Mouse (Mus musculus) forebrain, embryonic 13.5 days (tissue): ENCODE results near the gene Fam107a. TPM values are rescaled to one million over a fixed set of nuclear protein-coding genes. Genes with fewer than 3 reads are reported as not detected.

Experiments
- ATAC-seq: fragments of 200-750 bp; cut with Nextera tagmentation; 2 replicates; pipeline ENCODE4 v1.8.0; 2017
- H3K27ac ChIP-seq: fragments of 300-500 bp; sonication (generic); 2 replicates; pipeline ENCODE4 v1.5.1; 2015; ENCODE audit warnings: inconsistent platforms, mild to moderate bottlenecking, moderate library complexity
- H3K27me3 ChIP-seq: fragments of 300-500 bp; sonication (generic); 2 replicates; pipeline ENCODE4 v1.6.1; 2015; ENCODE audit warnings: mild to moderate bottlenecking, inconsistent platforms
- H3K36me3 ChIP-seq: fragments of 300-500 bp; sonication (generic); 2 replicates; pipeline ENCODE4 v1.6.1; 2015; ENCODE audit warnings: mild to moderate bottlenecking, inconsistent platforms; ENCODE audit not compliant: poor library complexity, severe bottlenecking
- H3K4me1 ChIP-seq: fragments of 300-500 bp; sonication (generic); 2 replicates; pipeline ENCODE4 v1.6.1; 2015; ENCODE audit warnings: inconsistent platforms
- H3K4me2 ChIP-seq: fragments of 300-500 bp; sonication (generic); 2 replicates; pipeline ENCODE4 v1.6.1; 2015; ENCODE audit warnings: inconsistent platforms, mild to moderate bottlenecking, moderate library complexity
- H3K4me3 ChIP-seq: fragments of 300-500 bp; sonication (generic); 2 replicates; pipeline ENCODE4 v1.5.1; 2015; ENCODE audit warnings: mild to moderate bottlenecking, inconsistent platforms
- H3K9ac ChIP-seq: fragments of 300-500 bp; sonication (generic); 2 replicates; pipeline ENCODE4 v1.6.1; 2015; ENCODE audit warnings: mild to moderate bottlenecking, inconsistent platforms
- H3K9me3 ChIP-seq: fragments of 300-500 bp; sonication (generic); replicated peaks from 2 replicates; pipeline ENCODE4 v1.6.1; 2016; ENCODE audit warnings: inconsistent platforms
- WGBS: fragments of 180-500 bp; shearing (Covaris S2); methylation state at CpG from one replicate; pipeline ENCODE4 v1.1.7; 2015; 5-methylcytosine and 5-hydroxymethylcytosine counted together
- polyA plus RNA-seq: library from polyadenylated mRNA; unstranded; fragments of >200 nt; fragmentation: Nextera tagmentation; extraction: Ambion mirVana; gene quantifications from 2 replicates; pipeline ENCODE4 v1.2.1, GENCODE M21; 2015

Gene Fam107a
- polyA plus RNA-seq, 1 experiment from 2014 or later, result 0.30 TPM

DNA sequence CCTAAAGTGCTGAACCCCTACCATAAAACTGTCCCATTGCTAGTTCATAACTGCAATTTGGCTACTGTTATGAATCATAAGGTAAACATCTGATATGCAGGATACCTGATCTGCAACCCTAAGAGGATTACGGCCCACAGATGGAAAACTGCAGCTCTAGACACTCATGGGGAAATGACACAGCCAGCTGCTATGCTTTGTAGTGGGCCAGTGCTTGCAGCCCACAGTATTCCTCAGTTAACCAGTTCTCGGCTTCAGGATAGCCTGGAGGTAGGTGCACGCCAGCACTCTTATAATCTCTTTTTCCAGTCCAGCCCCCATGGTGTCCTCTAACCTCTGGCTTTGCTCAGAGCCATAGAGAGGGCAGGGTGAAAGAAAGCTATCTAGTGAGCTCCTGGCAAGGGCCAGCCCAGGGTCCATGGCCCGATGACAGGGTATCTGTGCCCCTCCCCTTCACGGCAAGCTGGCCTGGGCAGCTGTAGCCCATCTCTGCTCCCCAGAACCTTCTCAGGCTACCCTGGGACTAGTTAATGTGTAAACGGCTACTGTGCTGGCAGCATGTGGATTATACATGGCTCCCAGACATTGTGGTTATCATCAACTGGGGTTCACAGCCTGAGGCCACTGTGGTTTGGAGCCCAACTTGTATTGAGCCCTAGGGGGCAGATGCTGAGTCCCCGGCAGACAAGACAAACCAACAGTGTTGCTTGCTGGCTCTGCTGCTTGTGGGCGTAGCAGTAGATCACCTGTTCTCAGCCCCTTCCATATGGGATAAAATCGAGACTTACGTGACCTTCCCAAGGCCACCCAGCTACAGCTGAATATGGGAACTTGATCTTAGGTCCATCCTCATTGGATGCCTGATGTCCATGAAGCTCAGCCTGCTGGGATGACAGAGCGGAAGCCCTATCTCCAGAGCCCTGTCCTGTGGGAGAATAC, 14.8 kb upstream of the Fam107a start:
- Histone ChIP-seq H3K4me1 (peaks cover 37% of the 10 kb centered on the region), H3K4me3 (no peak overlapping the region), H3K4me2 (no peak overlapping the region), H3K9me3 (no peaks in the 10 kb centered on the region), H3K27me3 (no peaks in the 10 kb centered on the region), H3K36me3 (no peaks in the 10 kb centered on the region), H3K27ac (no peak overlapping the region), H3K9ac (no peak overlapping the region)
- ATAC-seq, result no peak
- 87% methylated on average over 11 of the region's 11 CpGs for WGBS

DNA sequence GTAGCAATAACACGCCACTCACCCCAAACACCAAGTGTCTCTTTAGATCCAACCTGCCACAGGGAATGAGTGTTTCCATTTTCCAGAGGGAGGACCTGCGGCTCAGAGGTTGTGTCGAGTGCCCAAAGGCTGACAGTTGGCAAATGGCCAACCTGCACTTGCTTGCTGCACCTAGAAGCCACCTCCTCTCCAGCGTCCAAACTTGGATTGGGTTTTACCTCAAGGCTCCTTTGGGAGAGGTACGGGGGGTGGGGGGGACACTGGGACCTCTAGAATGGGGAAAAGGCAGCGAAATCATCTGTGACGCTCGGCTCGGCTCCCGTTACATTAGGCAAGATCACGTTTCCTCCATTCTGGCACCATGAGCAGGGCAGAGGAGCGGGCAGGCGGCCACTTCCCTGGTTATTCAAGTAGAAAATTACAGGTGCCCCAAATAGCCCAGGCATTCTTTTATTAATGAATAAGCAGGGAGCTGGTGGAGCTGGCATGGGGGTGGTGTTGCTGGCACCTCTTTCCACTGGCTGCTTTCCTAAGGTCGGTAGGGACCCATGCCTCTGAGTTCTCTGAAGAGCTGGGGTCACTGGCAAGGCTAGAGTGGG, 13.6 kb upstream of the Fam107a start:
- Histone ChIP-seq H3K27me3 (no peaks in the 10 kb centered on the region), H3K27ac (no peak overlapping the region), H3K4me1 (peaks cover 41% of the 10 kb centered on the region), H3K36me3 (no peaks in the 10 kb centered on the region), H3K4me3 (no peak overlapping the region), H3K9me3 (no peaks in the 10 kb centered on the region), H3K4me2 (peak overlapping the region; percentile 24), H3K9ac (no peak overlapping the region)
- 68% methylated on average over 14 of the region's 14 CpGs for WGBS
- peak; percentile 39 for ATAC-seq

DNA sequence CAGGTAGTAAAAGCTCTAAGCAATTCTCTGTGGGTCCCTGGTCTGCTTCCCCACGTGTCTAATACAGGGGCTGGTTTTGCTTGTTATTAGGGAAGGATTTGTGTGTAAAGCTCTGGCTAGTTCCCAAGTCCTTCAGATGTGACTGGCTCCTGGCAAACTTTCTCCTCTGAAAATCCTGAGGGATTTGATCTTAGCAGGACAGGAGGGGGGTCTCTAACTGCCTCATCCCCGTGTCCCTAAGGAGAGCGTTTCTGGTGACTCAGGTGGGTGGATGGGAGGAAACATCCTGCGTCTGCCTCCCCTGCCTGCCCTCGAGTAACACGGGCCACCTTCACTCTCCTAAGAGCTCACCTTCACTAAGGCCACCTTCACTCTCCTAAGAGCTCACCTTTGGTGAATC, 12.6 kb upstream of the Fam107a start:
- no peaks in the 10 kb centered on the region for H3K9me3 ChIP-seq
- H3K27me3 ChIP-seq, result no peaks in the 10 kb centered on the region
- H3K27ac ChIP-seq, result 0 out of 2 replicates have a peak overlapping the region, but pooled peaks have one; percentile 60
- H3K4me3 ChIP-seq, result no peak overlapping the region
- H3K4me1 ChIP-seq, result peaks cover 41% of the 10 kb centered on the region
- 56% methylated on average over 6 of the region's 6 CpGs for WGBS
- ATAC-seq, result no peak
- no peak overlapping the region for H3K9ac ChIP-seq
- no peaks in the 10 kb centered on the region for H3K36me3 ChIP-seq
- H3K4me2 ChIP-seq, result no peak overlapping the region

DNA sequence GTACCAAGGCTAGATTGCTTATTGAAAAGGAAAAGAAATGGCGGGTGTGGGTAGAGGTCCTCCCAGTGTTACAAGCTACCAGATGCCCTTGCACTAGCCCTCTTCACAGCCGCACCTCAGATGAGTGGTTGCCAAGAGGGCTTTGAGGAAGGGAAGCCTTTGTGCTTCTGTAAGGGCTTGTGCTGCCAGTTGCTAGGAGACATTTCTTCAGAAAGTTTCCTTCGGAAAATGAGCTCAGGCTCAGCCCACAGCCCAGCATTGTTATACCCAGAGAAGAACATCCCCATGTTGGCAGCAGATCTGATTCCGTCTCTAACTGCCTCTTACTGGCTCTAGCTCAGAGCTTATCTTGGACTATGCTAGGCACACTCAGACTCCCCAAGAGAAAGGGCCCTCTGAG, 11.7 kb upstream of the Fam107a start:
- H3K4me1 ChIP-seq, result peaks cover 41% of the 10 kb centered on the region
- H3K36me3 ChIP-seq, result no peaks in the 10 kb centered on the region
- no peaks in the 10 kb centered on the region for H3K9me3 ChIP-seq
- H3K27ac ChIP-seq, result peak overlapping the region; percentile 60
- no peak overlapping the region for H3K4me2 ChIP-seq
- H3K4me3 ChIP-seq, result no peak overlapping the region
- whole genome bisulfite sequencing, result 8% methylated on average over 4 of the region's 4 CpGs
- H3K27me3 ChIP-seq, result no peaks in the 10 kb centered on the region
- peak; percentile 75 for ATAC-seq
- no peak overlapping the region for H3K9ac ChIP-seq

DNA sequence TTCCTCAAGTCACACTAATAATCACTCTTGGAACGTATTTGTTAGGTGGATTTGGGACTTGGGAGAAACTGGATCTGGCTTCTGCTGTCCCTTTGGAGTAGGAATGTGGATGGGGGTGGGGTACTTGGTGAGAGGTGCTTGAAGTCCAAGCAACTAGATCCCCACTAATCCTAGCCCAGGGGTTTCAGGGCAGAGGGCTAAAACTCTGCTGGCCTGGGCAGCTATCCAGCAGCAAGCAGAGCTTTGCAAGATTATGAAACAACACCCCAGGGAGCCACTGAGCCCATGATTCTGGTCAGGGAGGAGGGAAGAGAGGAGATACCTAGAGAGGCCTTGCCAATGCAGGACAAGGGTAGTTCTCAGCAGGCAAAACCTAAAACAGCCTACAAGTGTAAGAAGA, 9.5 kb upstream of the Fam107a start:
- ATAC-seq, result no peak
- H3K27me3 ChIP-seq, result no peaks in the 10 kb centered on the region
- H3K27ac ChIP-seq, result no peak overlapping the region
- H3K36me3 ChIP-seq, result no peaks in the 10 kb centered on the region
- no peak overlapping the region for H3K4me3 ChIP-seq
- H3K4me1 ChIP-seq, result peaks cover 39% of the 10 kb centered on the region
- no peaks in the 10 kb centered on the region for H3K9me3 ChIP-seq
- no peak overlapping the region for H3K9ac ChIP-seq
- no peak overlapping the region for H3K4me2 ChIP-seq
- WGBS, result 46% methylated on average over 1 of the region's 1 CpGs

DNA sequence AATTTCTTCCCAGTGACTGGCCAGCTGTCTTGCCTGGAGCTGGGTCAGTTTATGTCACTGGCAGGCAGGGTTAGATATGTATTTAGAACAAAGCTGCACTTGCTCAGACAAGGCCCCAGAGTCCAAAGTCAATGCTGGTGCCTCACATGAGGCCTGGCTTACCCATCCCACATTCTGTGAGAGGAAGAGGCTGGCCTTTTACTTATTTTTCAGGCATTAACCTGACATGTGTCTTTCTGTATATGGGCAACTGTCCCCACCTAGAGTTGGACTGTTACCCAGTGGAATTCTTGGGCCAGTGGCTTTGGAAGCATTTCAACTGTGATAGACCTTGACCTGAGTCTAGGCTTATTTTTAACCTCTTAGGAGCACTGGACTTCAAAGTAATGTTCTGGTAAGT, 9.1 kb upstream of the Fam107a start:
- no peak overlapping the region for H3K4me2 ChIP-seq
- no peak for ATAC-seq
- no peak overlapping the region for H3K4me3 ChIP-seq
- H3K27me3 ChIP-seq, result no peaks in the 10 kb centered on the region
- H3K36me3 ChIP-seq, result no peaks in the 10 kb centered on the region
- H3K9ac ChIP-seq, result no peak overlapping the region
- H3K27ac ChIP-seq, result no peak overlapping the region
- no peaks in the 10 kb centered on the region for H3K9me3 ChIP-seq
- peaks cover 36% of the 10 kb centered on the region for H3K4me1 ChIP-seq

DNA sequence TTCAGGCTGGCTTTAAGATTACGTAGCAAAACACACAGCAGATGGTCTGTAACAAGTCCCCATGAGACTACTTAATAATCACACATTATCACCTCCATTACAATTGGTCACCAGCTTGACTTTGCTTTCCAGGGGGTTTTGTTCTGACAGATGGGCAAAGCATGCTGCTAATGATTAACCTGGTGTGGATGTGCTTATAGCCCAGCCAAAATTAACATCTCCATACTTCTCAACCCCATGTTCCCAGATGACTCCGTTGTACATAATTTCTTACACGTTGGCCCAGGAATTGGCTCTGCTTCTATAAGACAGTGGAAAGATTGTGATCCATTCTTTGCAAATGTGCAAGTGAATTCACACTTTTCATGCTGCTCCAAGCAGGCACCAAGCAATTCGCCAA, 7.9 kb upstream of the Fam107a start:
- no peak overlapping the region for H3K9ac ChIP-seq
- no peak overlapping the region for H3K4me2 ChIP-seq
- peak; percentile 16; the same call in 1 of the 2 replicates for ATAC-seq
- H3K27ac ChIP-seq, result no peak overlapping the region
- no peaks in the 10 kb centered on the region for H3K9me3 ChIP-seq
- no peaks in the 10 kb centered on the region for H3K36me3 ChIP-seq
- H3K27me3 ChIP-seq, result no peaks in the 10 kb centered on the region
- 66% methylated on average over 4 of the region's 4 CpGs for WGBS
- no peak overlapping the region for H3K4me3 ChIP-seq
- H3K4me1 ChIP-seq, result peaks cover 25% of the 10 kb centered on the region

DNA sequence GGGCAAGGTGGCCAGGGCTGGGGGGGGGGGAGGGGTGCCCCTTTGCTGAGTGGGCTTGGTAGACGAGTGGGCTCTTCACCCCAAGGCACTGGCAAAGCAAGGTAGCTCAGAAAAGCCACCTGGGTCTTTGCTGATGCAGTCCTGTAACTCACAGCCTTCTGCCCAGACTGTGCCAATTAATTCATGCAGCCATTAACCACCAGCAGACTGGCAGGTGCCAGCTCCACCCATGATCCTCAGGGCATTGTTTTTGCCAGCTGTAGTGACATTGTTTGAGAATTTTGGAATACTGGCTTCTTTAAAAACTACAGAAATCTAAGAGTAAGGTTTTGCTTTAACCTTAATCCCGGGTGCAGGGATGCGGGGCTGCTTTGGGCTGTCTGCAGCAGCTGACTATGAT, 2.7 kb upstream of the Fam107a start:
- no peak overlapping the region for H3K4me3 ChIP-seq
- H3K9ac ChIP-seq, result no peak overlapping the region
- ATAC-seq, result no peak
- 64% methylated on average over 3 of the region's 3 CpGs for WGBS
- H3K4me1 ChIP-seq, result peaks cover 25% of the 10 kb centered on the region
- H3K9me3 ChIP-seq, result no peaks in the 10 kb centered on the region
- peaks cover 33% of the 10 kb centered on the region for H3K27me3 ChIP-seq
- no peak overlapping the region for H3K27ac ChIP-seq
- H3K4me2 ChIP-seq, result no peak overlapping the region
- H3K36me3 ChIP-seq, result no peaks in the 10 kb centered on the region

DNA sequence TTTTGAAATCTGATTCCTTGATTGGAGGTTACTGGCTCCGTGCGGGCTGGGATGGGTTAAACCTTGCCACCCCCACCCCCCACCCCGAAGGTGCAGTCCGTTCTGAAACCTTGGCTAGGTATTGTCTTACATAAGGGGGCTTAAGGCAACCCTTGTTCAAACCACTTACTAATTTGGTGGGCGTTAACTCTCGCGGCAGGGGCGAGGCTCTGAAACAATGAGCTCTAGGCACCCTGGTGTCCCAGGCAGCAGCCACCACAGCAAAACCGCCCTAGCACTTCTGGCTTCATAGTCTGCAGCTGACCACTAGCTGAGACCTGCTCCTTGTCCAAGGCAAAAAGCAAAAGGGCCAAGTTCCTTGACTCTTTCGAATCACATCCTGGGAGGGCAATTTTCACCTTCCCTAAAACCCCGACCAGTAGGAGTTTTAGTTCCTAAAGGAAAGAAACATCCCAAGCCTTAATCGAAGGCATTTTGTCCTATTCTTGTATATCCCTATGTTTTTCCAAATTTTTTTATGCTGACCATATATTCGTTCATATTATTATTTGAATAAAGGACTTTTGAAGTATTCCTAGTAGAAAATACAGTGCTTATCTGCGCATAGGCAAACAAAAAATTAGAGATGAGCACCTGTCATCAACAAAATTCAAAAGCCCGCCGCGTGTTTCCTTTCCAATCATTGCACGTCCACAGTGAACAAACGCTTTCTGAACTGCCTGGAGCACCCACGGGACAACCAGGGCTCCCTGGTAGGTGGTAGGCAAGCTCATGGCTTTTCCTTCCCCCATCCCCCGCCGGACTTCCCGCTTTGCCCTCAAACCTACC, 1.2 kb downstream of the Fam107a start:
- no peaks in the 10 kb centered on the region for H3K36me3 ChIP-seq
- 2% methylated on average over 23 of the region's 23 CpGs for WGBS
- no peak overlapping the region for H3K27ac ChIP-seq
- H3K27me3 ChIP-seq, result peaks cover 38% of the 10 kb centered on the region
- peaks cover 25% of the 10 kb centered on the region for H3K4me1 ChIP-seq
- 0 out of 2 replicates have a peak overlapping the region, but pooled peaks have one; percentile 40 for H3K9ac ChIP-seq
- H3K4me3 ChIP-seq, result peak overlapping the region; percentile 24
- ATAC-seq, result peak; percentile 4; the same call in 1 of the 2 replicates
- peak overlapping the region; percentile 57 for H3K4me2 ChIP-seq
- H3K9me3 ChIP-seq, result no peaks in the 10 kb centered on the region

DNA sequence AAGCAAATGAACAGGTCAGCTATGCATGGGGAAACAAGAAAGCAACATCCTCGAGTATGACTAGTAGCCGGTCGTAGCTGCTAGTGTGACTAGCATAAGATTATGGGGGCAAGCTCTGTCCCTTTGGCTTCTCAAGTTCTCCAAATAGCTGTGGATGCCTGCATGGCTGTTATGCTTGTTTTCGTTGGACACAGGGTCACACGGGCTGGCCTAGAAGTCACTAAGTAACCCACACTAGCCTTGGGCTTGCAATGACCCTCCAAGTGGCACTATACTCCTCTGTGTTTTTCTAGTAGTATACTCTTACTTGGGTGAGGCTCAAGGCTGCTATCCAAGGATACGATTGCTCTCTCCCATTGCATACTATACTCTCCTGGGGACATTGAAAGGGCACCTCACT, 2.7 kb downstream of the Fam107a start:
- H3K4me3 ChIP-seq, result no peak overlapping the region
- ATAC-seq, result no peak
- H3K9me3 ChIP-seq, result no peaks in the 10 kb centered on the region
- WGBS, result 84% methylated on average over 6 of the region's 6 CpGs
- no peak overlapping the region for H3K9ac ChIP-seq
- H3K27me3 ChIP-seq, result peaks cover 38% of the 10 kb centered on the region
- H3K4me1 ChIP-seq, result peaks cover 25% of the 10 kb centered on the region
- no peak overlapping the region for H3K27ac ChIP-seq
- no peak overlapping the region for H3K4me2 ChIP-seq
- H3K36me3 ChIP-seq, result no peaks in the 10 kb centered on the region

DNA sequence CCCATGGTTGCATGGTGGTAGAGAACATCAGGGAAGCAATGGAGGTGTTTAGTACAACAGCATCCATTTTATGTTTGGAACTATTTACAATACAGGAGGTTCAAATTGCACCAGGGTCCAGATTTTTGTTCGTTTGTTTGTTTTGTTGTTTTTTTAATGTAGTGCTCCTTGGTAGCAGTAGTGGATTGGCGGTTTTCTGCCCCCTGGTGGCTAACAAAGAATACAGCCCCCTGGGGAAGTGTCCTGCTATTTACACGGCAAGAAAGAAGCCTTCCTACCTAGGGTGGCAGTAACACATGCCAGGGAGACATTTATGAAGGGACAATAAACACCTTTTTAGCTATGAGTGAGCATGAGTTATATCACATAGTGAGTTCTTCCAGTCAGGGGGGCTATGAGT, 3.3 kb downstream of the Fam107a start:
- no peak for ATAC-seq
- Histone ChIP-seq H3K27ac (no peak overlapping the region), H3K9me3 (no peaks in the 10 kb centered on the region), H3K4me3 (no peak overlapping the region), H3K36me3 (no peaks in the 10 kb centered on the region), H3K9ac (no peak overlapping the region), H3K27me3 (peaks cover 38% of the 10 kb centered on the region), H3K4me2 (no peak overlapping the region), H3K4me1 (peaks cover 27% of the 10 kb centered on the region)
- 36% methylated on average over 3 of the region's 3 CpGs for WGBS

DNA sequence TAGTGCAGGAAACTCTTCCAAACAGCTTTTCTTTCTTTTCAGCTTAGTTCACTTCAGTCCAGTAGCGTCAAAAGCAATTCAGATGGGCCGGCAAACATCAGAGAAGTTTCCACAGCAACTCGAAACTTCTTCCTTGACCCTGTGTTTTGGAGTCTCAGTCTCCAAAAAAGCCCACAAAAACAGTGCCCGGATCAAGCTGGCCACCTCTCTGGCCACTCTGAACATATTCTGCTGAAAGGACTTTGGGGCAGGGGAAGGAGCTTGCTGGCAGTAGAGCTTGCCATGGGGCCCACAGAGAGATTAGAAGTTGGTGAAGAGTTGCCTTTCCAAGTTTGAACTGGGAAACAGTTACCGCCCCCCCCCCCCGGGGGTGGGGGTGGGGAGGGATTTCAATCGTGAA, 3.9 kb downstream of the Fam107a start:
- no peak overlapping the region for H3K4me3 ChIP-seq
- H3K27me3 ChIP-seq, result peaks cover 37% of the 10 kb centered on the region
- no peak overlapping the region for H3K27ac ChIP-seq
- H3K36me3 ChIP-seq, result no peaks in the 10 kb centered on the region
- 42% methylated on average over 7 of the region's 7 CpGs for WGBS
- H3K4me1 ChIP-seq, result peaks cover 34% of the 10 kb centered on the region
- no peak for ATAC-seq
- H3K4me2 ChIP-seq, result no peak overlapping the region
- H3K9ac ChIP-seq, result no peak overlapping the region
- H3K9me3 ChIP-seq, result no peaks in the 10 kb centered on the region
